Mouse (Mus musculus): ENCODE measurements around the gene Olfr887.

- TF ChIP-seq POLR2A (IDR thresholded peaks at IDR 0.05; ENCODE audit: low read depth, low read length) (no peak), CTCF (IDR thresholded peaks at IDR 0.05; ENCODE audit: extremely low read depth, insufficient read depth, insufficient read length, insufficient replicate concordance) (no peak)
Observed at GRCm38 (mm10) chr9:38061022-38061421, 22.9 kb upstream of the Olfr887 start, which contains the start of gene Olfr885.
